11 mouse cellular contexts compared by ENCODE assay signal in the genomic region with DNA sequence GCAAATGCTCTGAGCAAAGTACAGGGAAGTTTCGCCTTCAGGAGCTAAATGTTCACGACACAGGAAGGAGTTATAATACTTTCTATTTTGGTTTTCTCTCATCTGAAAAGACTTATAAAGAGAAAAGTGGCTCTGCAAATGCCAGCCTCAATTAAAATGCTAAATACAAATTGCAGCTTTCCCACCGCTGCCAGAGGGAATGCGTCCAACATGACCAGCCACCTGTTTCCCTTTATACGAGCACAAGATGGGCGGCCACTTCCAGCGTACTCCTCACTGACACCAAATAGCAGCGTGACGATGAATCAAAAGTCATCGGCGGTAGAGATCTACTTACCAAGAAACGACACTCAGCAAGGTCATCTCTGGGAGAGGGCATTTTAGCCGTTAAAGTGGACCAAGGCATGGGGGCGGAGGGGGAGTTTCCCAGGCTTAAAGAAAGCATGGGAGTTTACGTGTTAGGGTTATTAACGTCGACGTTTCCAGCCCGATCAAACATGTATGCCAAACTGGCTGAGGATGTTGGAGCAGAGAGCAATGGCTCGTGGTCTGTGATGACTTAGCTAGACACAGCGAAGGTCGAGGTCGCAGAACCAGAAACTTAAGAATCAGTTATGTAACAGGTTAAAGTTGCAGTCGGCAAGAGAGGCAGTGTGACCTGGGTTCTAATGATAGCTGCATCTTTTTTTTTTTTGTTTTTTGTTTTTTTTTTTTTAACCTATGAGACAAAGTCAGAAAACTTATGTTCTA. TPM values are rescaled to one million over a fixed set of nuclear protein-coding genes. Genes with fewer than 3 reads are reported as not detected.
DNase-seq lines count a peak whose midpoint lies in the region; ATAC-seq and TF ChIP-seq lines count a peak whose summit lies in the region.
"Had no signal": no experiment of that assay in that cellular context is flagged by ENCODE, and none has a peak within 500 bp of the region (broad histone marks: within the 10 kb centered on the region; RNA-seq: fewer than 3 reads in every experiment).

No protein-coding gene starts in this region.

- no peaks in the 10 kb centered on the region for H3K36me3 ChIP-seq in kidney, adult 2 months (ENCODE audit: control insufficient read depth, insufficient read depth, low read length)

- 36% methylated on average over 24 of the region's 24 CpGs for WGBS in kidney, adult 2 months

- peak overlapping the region; percentile 53 for H3K4me3 ChIP-seq in kidney, adult 2 months (ENCODE audit: insufficient read depth, low read depth, low read length)

- no peak for DNase-seq in frontal cortex, postnatal 14 days (ENCODE audit: low spot score in 2 of 2)
- peak; percentile 21 for DNase-seq in cerebellum, adult 9-10 months
- peak; percentile 59 for DNase-seq in kidney, adult 2 months
- DNase-seq in left cerebral cortex, postnatal 25 days (ENCODE audit: low spot score in 2 of 2) = peak; percentile 29 to 59
- no peak for DNase-seq in lung, postnatal 25 days (ENCODE audit: low spot score)
- no peak for DNase-seq in ovary, postnatal 14 days (ENCODE audit: low spot score)
- no peak for DNase-seq in lung, postnatal 36 days

- no peak for TF ChIP-seq POLR2A in kidney, adult 2 months (IDR thresholded peaks at IDR 0.05; ENCODE audit: low read depth, low read length)

- intact Hi-C loops in left cerebral cortex, postnatal 25 days (cut with DNase I) = loop anchor here (5.0 kb wide), 1 partner anchor 61 kb away; a partner anchor contains a TSS

- H3K27me3 ChIP-seq in kidney, adult 2 months (replicated peaks; ENCODE audit: control insufficient read depth, insufficient read depth, low read length) = no peaks in the 10 kb centered on the region
- H3K27me3 ChIP-seq: CH12.LX had no signal

- H3K4me1 ChIP-seq in kidney, adult 2 months (ENCODE audit: control insufficient read depth, insufficient read depth, low read length) = peaks cover 8% of the 10 kb centered on the region; the same call in 1 of the 2 replicates

- peak; percentile 66 for ATAC-seq in frontal cortex, adult (ENCODE audit: low TSS enrichment)
- ATAC-seq: intestine, postnatal 0 days had no signal

- H3K27ac ChIP-seq in kidney, adult 2 months (ENCODE audit: insufficient read depth, low read depth, low read length) = peak overlapping the region; percentile 13; the same call in 1 of the 2 replicates
- H3K27ac ChIP-seq: macrophage had no signal

- no peak for TF ChIP-seq CTCF in kidney, adult 2 months (conservative IDR thresholded peaks at IDR 0.05; ENCODE audit: insufficient read depth, insufficient read length, low read depth, low read length)

RNA-seq across cellular contexts. Expression of a gene that starts 59.6 kb away (rescaled TPM):
- 7.1 and 8.3 TPM in 2 replicates for polyA plus RNA-seq in kidney, adult 2 months (2012; rRNA removed)
- 10 to 100 TPM; 49.7 to 60.8 TPM for total RNA-seq in left cerebral cortex, postnatal 25 days (2021)
- total RNA-seq: CH12.LX had no signal

Comparison
In these comparisons a context has a peak if more than half of its experiments do, and no peak if none do; other contexts are left out.
1. DNase-seq: peak in cerebellum, adult 9-10 months (single experiment), kidney, adult 2 months (single experiment) and left cerebral cortex, postnatal 25 days (2 of 2); none in frontal cortex, postnatal 14 days (0 of 2), lung, postnatal 25 days (single experiment), ovary, postnatal 14 days (single experiment) and lung, postnatal 36 days (single experiment).